Mouse (Mus musculus): ENCODE data around the gene Dach2.
"Not testable (repeated sequence)": the region's sequence is repeated elsewhere in the genome, so short reads cannot be mapped to it uniquely, and the experiment has no call there.

Dach2 gene

GRCm38 (mm10) chrX:113297404-113297803, at the start of gene Dach2:
TSS of gene Dach2 (plus strand) at chrX:113297510.
- DNase-seq (ENCODE audit: low read depth, low spot score) = peak; percentile 42

- DNase-seq (ENCODE audit: low read depth, low spot score) = not testable (repeated sequence)
Measured at GRCm38 (mm10) chrX:113252427-113252826, 44.9 kb upstream of the Dach2 start.

GRCm38 (mm10) chrX:113298031-113298430, 721 bp downstream of the Dach2 start:
- DNase-seq (ENCODE audit: low read depth, low spot score) = peak; percentile 65

- DNase-seq (ENCODE audit: low read depth, low spot score) = no peak
Measured at GRCm38 (mm10) chrX:113298468-113298867, 1.2 kb downstream of the Dach2 start.

- DNase-seq (ENCODE audit: low read depth, low spot score) = no peak
Measured at GRCm38 (mm10) chrX:113304323-113304722, 7.0 kb downstream of the Dach2 start.

GRCm38 (mm10) chrX:113338143-113338542, 40.8 kb downstream of the Dach2 start:
- DNase-seq (ENCODE audit: low read depth, low spot score) = no peak

GRCm38 (mm10) chrX:113394417-113394816, 97.1 kb downstream of the Dach2 start:
- no peak for DNase-seq (ENCODE audit: low read depth, low spot score)

GRCm38 (mm10) chrX:113408756-113409155, 111.4 kb downstream of the Dach2 start:
- no peak for DNase-seq (ENCODE audit: low read depth, low spot score)

GRCm38 (mm10) chrX:113421517-113422187, 124.3 kb downstream of the Dach2 start:
- DNase-seq (ENCODE audit: low read depth, low spot score) = no peak

- DNase-seq (ENCODE audit: low read depth, low spot score) = no peak
Measured at GRCm38 (mm10) chrX:113482131-113482530, 184.8 kb downstream of the Dach2 start.

GRCm38 (mm10) chrX:113545106-113545505, 247.8 kb downstream of the Dach2 start:
- no peak for DNase-seq (ENCODE audit: low read depth, low spot score)

GRCm38 (mm10) chrX:113563897-113564296, 266.6 kb downstream of the Dach2 start:
- DNase-seq (ENCODE audit: low read depth, low spot score) = no peak

GRCm38 (mm10) chrX:113666069-113666468, 368.8 kb downstream of the Dach2 start:
- DNase-seq (ENCODE audit: low read depth, low spot score) = no peak

GRCm38 (mm10) chrX:113687163-113687562, 389.9 kb downstream of the Dach2 start:
- DNase-seq (ENCODE audit: low read depth, low spot score) = no peak

GRCm38 (mm10) chrX:113712363-113712762, 415.1 kb downstream of the Dach2 start:
- DNase-seq (ENCODE audit: low read depth, low spot score) = no peak

- no peak for DNase-seq (ENCODE audit: low read depth, low spot score)
Measured at GRCm38 (mm10) chrX:113724124-113724523, 426.8 kb downstream of the Dach2 start.

- no peak for DNase-seq (ENCODE audit: low read depth, low spot score)
Measured at GRCm38 (mm10) chrX:113747122-113747521, 449.8 kb downstream of the Dach2 start.

- no peak for DNase-seq (ENCODE audit: low read depth, low spot score)
Measured at GRCm38 (mm10) chrX:113792264-113792663, 495.0 kb downstream of the Dach2 start.

GRCm38 (mm10) chrX:113810369-113810768, 513.1 kb downstream of the Dach2 start:
- DNase-seq (ENCODE audit: low read depth, low spot score) = no peak

GRCm38 (mm10) chrX:113826810-113827209, 529.5 kb downstream of the Dach2 start:
- DNase-seq (ENCODE audit: low read depth, low spot score) = no peak

- DNase-seq (ENCODE audit: low read depth, low spot score) = no peak
Measured at GRCm38 (mm10) chrX:113833062-113833461, 535.8 kb downstream of the Dach2 start.

GRCm38 (mm10) chrX:113867835-113868495, 570.7 kb downstream of the Dach2 start:
- no peak for DNase-seq (ENCODE audit: low read depth, low spot score)

All from forelimb bud, embryonic 11.5 days (tissue).